Comparison of ENCODE assay signal across 14 mouse cellular contexts in the genomic region with DNA sequence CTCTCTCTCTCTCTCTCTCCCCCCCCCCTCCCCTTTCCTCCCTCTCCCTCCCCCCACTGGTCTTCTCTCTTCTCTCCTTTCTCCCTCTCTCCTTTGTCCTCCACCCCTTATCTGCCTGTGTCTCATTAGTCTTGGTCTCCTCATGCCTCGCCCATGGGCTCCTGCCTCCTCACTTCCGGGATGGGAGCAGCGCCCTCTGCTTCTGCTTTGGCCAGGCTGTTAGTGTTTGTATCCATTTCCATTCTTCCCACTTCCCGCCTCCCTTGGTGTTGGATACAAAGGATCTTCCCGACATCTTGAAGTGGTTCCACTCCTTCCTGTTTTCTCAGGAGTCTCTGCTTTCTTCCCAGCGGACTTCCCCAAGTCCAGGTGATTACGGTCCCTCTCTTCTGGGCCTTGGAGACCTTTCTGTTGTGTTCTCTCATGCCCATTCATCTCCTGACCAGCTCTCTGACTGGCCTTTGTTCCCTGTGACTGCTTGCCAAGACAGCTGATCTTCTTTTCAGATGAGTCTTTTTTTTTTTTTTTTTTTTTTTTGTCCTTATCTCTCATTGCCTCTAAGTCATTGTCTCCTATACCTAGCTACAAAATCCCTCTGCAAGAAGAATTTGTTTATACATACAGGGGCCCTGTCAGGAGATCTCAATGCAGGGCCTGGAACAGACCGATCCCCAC. TPM values are rescaled to one million over a fixed set of nuclear protein-coding genes. Genes with fewer than 3 reads are reported as not detected.
DNase-seq lines count a peak whose midpoint lies in the region; ATAC-seq and TF ChIP-seq lines count a peak whose summit lies in the region.
"Had no signal": no experiment of that assay in that cellular context is flagged by ENCODE, and none has a peak within 500 bp of the region (broad histone marks: within the 10 kb centered on the region; RNA-seq: fewer than 3 reads in every experiment).

No protein-coding gene starts in this region.

- no peak for ATAC-seq in kidney, embryonic 15.5 days (replicated peaks; ENCODE audit: low FRiP score)
- no peak for ATAC-seq in midbrain, embryonic 11.5 days (ENCODE audit: low FRiP score)
- no peak for ATAC-seq in erythroid progenitor cell, adult 5-6 weeks (replicated peaks; ENCODE audit: low FRiP score, poor library complexity, severe bottlenecking)
- ATAC-seq: forebrain, embryonic 15.5 days; midbrain, embryonic 16.5 days had no signal

- no peak overlapping the region for H3K4me2 ChIP-seq in kidney, embryonic 15.5 days
- no peak overlapping the region for H3K4me2 ChIP-seq in midbrain, embryonic 11.5 days
- H3K4me2 ChIP-seq: forebrain, embryonic 15.5 days; hindbrain, embryonic 12.5 days had no signal

- TF ChIP-seq CTCF in kidney, adult 2 months (conservative IDR thresholded peaks at IDR 0.05; ENCODE audit: insufficient read depth, insufficient read length, low read depth, low read length) = no peak

- no peaks in the 10 kb centered on the region for H3K27me3 ChIP-seq in kidney, adult 2 months (replicated peaks; ENCODE audit: control insufficient read depth, insufficient read depth, low read length)
- H3K27me3 ChIP-seq in kidney, embryonic 15.5 days = no peaks in the 10 kb centered on the region
- no peaks in the 10 kb centered on the region for H3K27me3 ChIP-seq in midbrain, embryonic 10.5 days (ENCODE audit: low read depth, poor library complexity, severe bottlenecking)
- H3K27me3 ChIP-seq in midbrain, embryonic 11.5 days (ENCODE audit: control insufficient read depth, insufficient read depth, low read length) = no peaks in the 10 kb centered on the region
- no peaks in the 10 kb centered on the region for H3K27me3 ChIP-seq in embryonic facial prominence, embryonic 10.5 days (replicated peaks; ENCODE audit: low read depth, poor library complexity, severe bottlenecking)
- H3K27me3 ChIP-seq: forebrain, embryonic 15.5 days; hindbrain, embryonic 12.5 days had no signal

- no peak overlapping the region for H3K9ac ChIP-seq in kidney, embryonic 15.5 days
- H3K9ac ChIP-seq in midbrain, embryonic 11.5 days (ENCODE audit: low read length) = no peak overlapping the region
- H3K9ac ChIP-seq: forebrain, embryonic 15.5 days; hindbrain, embryonic 12.5 days had no signal

- TF ChIP-seq POLR2A in kidney, adult 2 months (IDR thresholded peaks at IDR 0.05; ENCODE audit: low read depth, low read length) = no peak

- peaks cover 15% of the 10 kb centered on the region for H3K4me1 ChIP-seq in kidney, adult 2 months (ENCODE audit: control insufficient read depth, insufficient read depth, low read length)
- H3K4me1 ChIP-seq in kidney, embryonic 15.5 days = peaks cover 16% of the 10 kb centered on the region
- H3K4me1 ChIP-seq in midbrain, embryonic 10.5 days = peaks cover 12% of the 10 kb centered on the region
- H3K4me1 ChIP-seq in midbrain, embryonic 11.5 days (ENCODE audit: control insufficient read depth, insufficient read depth, low read length) = no peaks in the 10 kb centered on the region
- peaks cover 21% of the 10 kb centered on the region for H3K4me1 ChIP-seq in embryonic facial prominence, embryonic 10.5 days
- H3K4me1 ChIP-seq: forebrain, embryonic 15.5 days had no signal

- no peak overlapping the region for H3K4me3 ChIP-seq in kidney, adult 2 months (ENCODE audit: insufficient read depth, low read depth, low read length)
- H3K4me3 ChIP-seq in kidney, embryonic 15.5 days (replicated peaks) = no peak overlapping the region
- H3K4me3 ChIP-seq in midbrain, embryonic 10.5 days = no peak overlapping the region
- H3K4me3 ChIP-seq in midbrain, embryonic 11.5 days (ENCODE audit: low read depth, low read length) = no peak overlapping the region
- H3K4me3 ChIP-seq in embryonic facial prominence, embryonic 10.5 days = no peak overlapping the region
- H3K4me3 ChIP-seq: erythroblast, embryonic 14.5 days; forebrain, embryonic 15.5 days; hindbrain, embryonic 12.5 days had no signal

- 65% methylated on average over 8 of the region's 8 CpGs for WGBS in kidney, adult 2 months
- 72% methylated on average over 8 of the region's 8 CpGs for WGBS in kidney, embryonic 15.5 days
- 67% methylated on average over 8 of the region's 8 CpGs for WGBS in midbrain, embryonic 10.5 days
- 68% methylated on average over 8 of the region's 8 CpGs for WGBS in midbrain, embryonic 11.5 days
- WGBS in embryonic facial prominence, embryonic 10.5 days = 65% methylated on average over 8 of the region's 8 CpGs

- DNase-seq in kidney, adult 2 months = peak; percentile 73
- DNase-seq in midbrain, embryonic 10.5 days (ENCODE audit: low spot score) = no peak
- no peak for DNase-seq in midbrain, embryonic 11.5 days (ENCODE audit: low spot score, missing footprints)
- DNase-seq in embryonic facial prominence, embryonic 10.5 days (ENCODE audit: low spot score) = no peak
- DNase-seq in frontal cortex, postnatal 14 days (ENCODE audit: low spot score in 2 of 2) = no peak
- DNase-seq: adrenal gland, postnatal 10 days; cerebellum, adult 11-12 months; lung, adult 2 months had no signal

- H3K36me3 ChIP-seq in kidney, adult 2 months (ENCODE audit: control insufficient read depth, insufficient read depth, low read length) = peaks cover 4% of the 10 kb centered on the region
- peaks cover 46% of the 10 kb centered on the region for H3K36me3 ChIP-seq in kidney, embryonic 15.5 days
- peaks cover 53% of the 10 kb centered on the region for H3K36me3 ChIP-seq in midbrain, embryonic 10.5 days
- H3K36me3 ChIP-seq in midbrain, embryonic 11.5 days (ENCODE audit: control insufficient read depth, insufficient read depth, low read length) = peaks cover 2% of the 10 kb centered on the region; the same call in 1 of the 2 replicates
- H3K36me3 ChIP-seq in embryonic facial prominence, embryonic 10.5 days (replicated peaks) = peaks cover 69% of the 10 kb centered on the region

- H3K27ac ChIP-seq in kidney, adult 2 months (ENCODE audit: insufficient read depth, low read depth, low read length) = no peak overlapping the region
- H3K27ac ChIP-seq in kidney, embryonic 15.5 days = no peak overlapping the region
- 0 out of 2 replicates have a peak overlapping the region, but pooled peaks have one; percentile 6 for H3K27ac ChIP-seq in midbrain, embryonic 10.5 days (replicated peaks)
- no peak overlapping the region for H3K27ac ChIP-seq in midbrain, embryonic 11.5 days (ENCODE audit: low read depth, low read length)
- peak overlapping the region; percentile 51; the same call in 1 of the 2 replicates for H3K27ac ChIP-seq in embryonic facial prominence, embryonic 10.5 days (replicated peaks)
- H3K27ac ChIP-seq: forebrain, embryonic 15.5 days; hindbrain, embryonic 12.5 days had no signal

- H3K9me3 ChIP-seq in kidney, embryonic 15.5 days (replicated peaks) = no peaks in the 10 kb centered on the region; the same call in 1 of the 2 replicates
- H3K9me3 ChIP-seq in midbrain, embryonic 10.5 days (replicated peaks) = no peaks in the 10 kb centered on the region
- no peaks in the 10 kb centered on the region for H3K9me3 ChIP-seq in midbrain, embryonic 11.5 days (ENCODE audit: control insufficient read depth, low read length)
- no peaks in the 10 kb centered on the region for H3K9me3 ChIP-seq in embryonic facial prominence, embryonic 10.5 days
- H3K9me3 ChIP-seq: forebrain, embryonic 15.5 days; hindbrain, embryonic 12.5 days had no signal

RNA-seq across cellular contexts. Expression of gene Syde2, which starts 24.0 kb away (rescaled TPM):
- polyA plus RNA-seq in kidney, adult 2 months (2012; rRNA removed) = 6.1 and 6.3 TPM in 2 replicates
- polyA plus RNA-seq in kidney, embryonic 15.5 days (2015; fragmentation: Nextera tagmentation; extraction: Ambion mirVana) = 1.4 and 1.8 TPM in 2 replicates
- 0.53 and 0.95 TPM in 2 replicates for polyA plus RNA-seq in midbrain, embryonic 10.5 days (2016; fragmentation: Nextera tagmentation; extraction: Ambion mirVana)
- polyA plus RNA-seq in midbrain, embryonic 11.5 days (2014; fragmentation: Nextera tagmentation; extraction: Ambion mirVana) = 0.93 and 1.1 TPM in 2 replicates
- 1.4 TPM in 2 replicates for polyA plus RNA-seq in embryonic facial prominence, embryonic 10.5 days (2016; fragmentation: Nextera tagmentation; extraction: Ambion mirVana)
- not detected in 2 replicates for total RNA-seq in erythroid progenitor cell, adult 5-6 weeks (2015; ENCODE audit: low replicate concordance)
- 0.39 TPM in 1 of 2 replicates, not detected in the other for total RNA-seq in erythroid progenitor cell, adult 5-6 weeks (2017; ENCODE audit: low replicate concordance)
- polyA plus RNA-seq: erythroblast, embryonic 14.5 days had no signal

Comparison
In these comparisons a context has a peak if more than half of its experiments do, and no peak if none do; other contexts are left out.
1. H3K27ac ChIP-seq: peak in midbrain, embryonic 10.5 days (single experiment) and embryonic facial prominence, embryonic 10.5 days (single experiment); none in kidney, adult 2 months (single experiment), kidney, embryonic 15.5 days (single experiment) and midbrain, embryonic 11.5 days (single experiment).